Mouse (Mus musculus): Measurements from ENCODE around the gene Gabarapl2.

- TF ChIP-seq POLR2A (IDR thresholded peaks at IDR 0.05; ENCODE audit: low read depth, low read length), result no peak
- no peak for TF ChIP-seq CTCF (IDR thresholded peaks at IDR 0.05; ENCODE audit: extremely low read depth, insufficient read depth, insufficient read length, insufficient replicate concordance)
These were observed 575 bp downstream of the Gabarapl2 start for GRCm38 (mm10) chr8:111941101-111941454.
